Mouse (Mus musculus) brain, embryonic 14.5 days (tissue): ENCODE measurements around the gene Kbtbd6. TPM values are rescaled to one million over a fixed set of nuclear protein-coding genes. Genes with fewer than 3 reads are reported as not detected.
"Not testable (repeated sequence)": the region's sequence is repeated elsewhere in the genome, so short reads cannot be mapped to it uniquely, and the experiment has no call there.

ENCODE experiments used
- DNase-seq: peaks from one replicate; pipeline ENCODE4 v3.0.0-alpha.2; 2011; ENCODE audit warnings: low read depth
- CTCF ChIP-seq: fragments of 200-500 bp; IDR thresholded peaks from 2 replicates; pipeline ENCODE4 v1.5.1; 2012; ENCODE audit warnings: inconsistent platforms, mild to moderate bottlenecking, moderate library complexity, borderline replicate concordance; ENCODE audit not compliant: insufficient read depth, insufficient read length; ENCODE audit errors: extremely low read depth
- POLR2A ChIP-seq: fragments of 200-500 bp; IDR thresholded peaks from 2 replicates; pipeline ENCODE4 v1.6.1; 2012; ENCODE audit warnings: mild to moderate bottlenecking, inconsistent platforms, borderline replicate concordance; ENCODE audit not compliant: poor library complexity, insufficient read depth, insufficient read length, severe bottlenecking; ENCODE audit errors: extremely low read depth
- polyA plus RNA-seq: library from polyadenylated mRNA; depleted of rRNA; stranded (reverse); fragments of >200 nt; gene quantifications from 2 replicates; pipeline ENCODE4 v1.2.3, GENCODE M21; 2012; rRNA removed

Kbtbd6 gene
- 2.6 and 3.7 TPM in 2 replicates for polyA plus RNA-seq

DNA sequence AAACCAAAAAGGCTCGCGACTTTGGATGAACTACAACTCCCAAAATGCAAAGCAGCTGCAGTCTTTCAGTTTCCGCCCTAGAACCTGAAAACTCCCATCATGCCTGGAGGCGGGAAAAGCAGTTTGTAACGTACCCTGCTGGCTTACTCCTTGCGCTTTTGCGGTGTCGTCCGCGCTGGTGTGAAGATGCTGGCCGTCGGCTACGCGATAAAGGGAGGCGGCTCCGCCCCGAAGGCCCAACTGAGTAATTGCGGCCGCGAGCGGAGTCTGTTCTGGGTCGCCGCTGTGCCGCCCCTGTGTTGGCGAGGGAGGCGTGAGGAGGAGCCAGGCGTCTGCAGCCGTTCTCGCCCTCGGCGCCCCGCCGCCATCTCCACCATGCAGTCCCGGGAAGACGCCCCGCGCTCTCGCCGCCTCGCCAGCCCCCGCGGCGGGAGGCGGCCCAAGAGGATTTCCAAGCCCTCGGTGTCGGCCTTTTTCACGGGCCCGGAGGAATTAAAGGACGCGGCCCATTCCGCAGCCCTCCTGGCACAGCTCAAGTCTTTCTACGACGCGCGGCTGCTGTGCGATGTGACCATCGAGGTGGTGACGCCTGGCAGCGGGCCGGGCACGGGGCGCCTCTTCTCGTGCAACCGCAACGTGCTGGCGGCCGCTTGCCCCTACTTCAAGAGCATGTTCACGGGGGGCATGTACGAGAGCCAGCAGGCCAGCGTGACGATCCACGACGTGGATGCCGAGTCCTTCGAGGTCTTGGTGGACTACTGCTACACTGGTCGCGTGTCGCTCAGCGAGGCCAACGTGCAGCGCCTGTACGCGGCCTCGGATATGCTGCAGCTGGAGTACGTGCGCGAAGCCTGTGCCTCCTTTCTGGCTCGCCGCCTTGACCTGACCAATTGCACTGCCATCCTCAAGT lies at the start of gene Kbtbd6:
Gene Kbtbd6 (plus strand): TSS at position 155 of the 910 bp plus-strand sequence.
- DNase-seq = peak; percentile 97

DNA sequence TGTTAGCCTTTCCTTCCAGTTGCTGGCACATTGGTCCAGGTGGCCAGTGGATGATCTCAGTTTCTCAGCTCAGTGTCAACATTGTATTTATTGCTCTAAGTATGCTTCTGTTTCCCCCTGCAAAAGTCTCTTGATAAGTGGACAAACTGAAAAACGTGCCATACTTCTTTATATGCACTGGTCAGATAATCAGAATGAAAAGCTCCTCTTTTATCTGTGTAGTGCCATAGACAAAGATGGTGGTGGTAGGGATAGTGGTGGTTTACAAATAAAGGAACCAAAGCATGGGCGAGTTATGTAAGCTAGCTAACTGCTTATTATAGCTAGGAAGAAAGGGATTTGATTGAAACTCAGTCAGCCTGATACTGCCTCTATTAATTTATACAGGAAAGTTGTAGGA lies 44.0 kb upstream of the Kbtbd6 start:
- TF ChIP-seq POLR2A (no peak), CTCF (no peak)
- DNase-seq = no peak

DNA sequence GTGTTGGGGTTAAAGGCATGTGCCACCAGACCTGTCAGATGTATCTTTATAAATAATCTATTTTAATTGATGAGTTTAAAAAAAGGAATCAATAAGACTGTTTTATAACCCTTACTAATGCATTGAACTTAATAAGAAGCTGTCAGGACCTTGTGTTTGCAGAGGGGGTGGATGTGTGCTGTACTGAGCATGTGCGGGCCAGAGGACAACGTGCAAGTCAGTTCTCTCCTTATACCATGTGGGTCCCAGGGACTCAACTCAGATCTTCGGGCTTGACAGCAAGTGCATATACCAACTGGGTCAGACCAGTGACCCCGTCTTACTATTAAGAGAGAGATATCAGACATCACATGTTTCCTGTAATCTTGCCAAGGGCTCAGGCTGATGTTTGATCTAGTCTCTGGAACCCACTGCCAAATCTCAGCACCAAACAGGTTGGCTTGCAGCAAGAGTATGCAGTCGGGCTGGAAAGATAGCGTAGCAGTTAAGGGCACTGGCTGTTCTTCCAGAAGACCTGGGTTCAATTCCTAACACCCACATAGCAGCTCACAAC lies 42.3 kb upstream of the Kbtbd6 start:
- TF ChIP-seq POLR2A (no peak), CTCF (no peak)
- no peak for DNase-seq

DNA sequence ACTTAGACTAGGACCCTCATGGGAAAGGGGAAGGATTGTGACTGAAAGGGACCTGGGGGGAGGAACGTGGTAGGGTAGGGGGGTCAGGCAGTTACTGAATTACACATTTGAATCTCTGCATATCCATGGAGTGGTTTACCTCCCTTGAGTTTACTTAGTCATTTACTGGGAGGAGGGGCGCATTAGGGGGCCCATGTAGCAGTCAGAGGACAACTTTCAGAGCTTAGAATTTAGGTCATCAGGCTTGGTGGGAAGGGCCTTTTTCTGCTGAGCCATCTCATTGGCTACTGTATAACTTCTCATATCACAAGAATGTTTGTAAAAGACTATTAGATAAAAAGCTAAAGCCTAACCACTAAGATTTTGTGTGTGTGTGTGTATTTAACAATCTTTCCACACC lies 41.0 kb upstream of the Kbtbd6 start:
- DNase-seq = no peak
- TF ChIP-seq POLR2A = no peak
- TF ChIP-seq CTCF = no peak

DNA sequence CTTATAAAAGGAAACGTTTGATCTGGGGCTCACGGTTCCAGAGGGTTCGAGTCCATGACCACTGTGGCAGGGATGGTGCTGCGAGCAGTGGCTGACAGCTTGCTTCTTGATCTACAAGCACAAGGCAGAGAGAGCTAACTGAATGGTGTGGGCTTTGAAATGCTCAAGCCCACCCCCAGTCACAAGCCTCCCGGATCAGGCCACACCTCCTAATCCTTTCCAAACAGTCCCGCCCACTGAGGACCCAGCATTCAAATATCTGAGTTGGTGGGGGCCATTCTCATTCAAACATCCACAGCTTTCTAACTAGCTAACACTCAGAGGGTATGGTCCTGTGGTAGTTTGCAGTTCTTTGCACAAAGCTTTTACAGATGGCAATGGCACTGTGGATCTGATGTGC lies 38.5 kb upstream of the Kbtbd6 start:
- no peak for DNase-seq
- TF ChIP-seq CTCF (no peak), POLR2A (no peak)

DNA sequence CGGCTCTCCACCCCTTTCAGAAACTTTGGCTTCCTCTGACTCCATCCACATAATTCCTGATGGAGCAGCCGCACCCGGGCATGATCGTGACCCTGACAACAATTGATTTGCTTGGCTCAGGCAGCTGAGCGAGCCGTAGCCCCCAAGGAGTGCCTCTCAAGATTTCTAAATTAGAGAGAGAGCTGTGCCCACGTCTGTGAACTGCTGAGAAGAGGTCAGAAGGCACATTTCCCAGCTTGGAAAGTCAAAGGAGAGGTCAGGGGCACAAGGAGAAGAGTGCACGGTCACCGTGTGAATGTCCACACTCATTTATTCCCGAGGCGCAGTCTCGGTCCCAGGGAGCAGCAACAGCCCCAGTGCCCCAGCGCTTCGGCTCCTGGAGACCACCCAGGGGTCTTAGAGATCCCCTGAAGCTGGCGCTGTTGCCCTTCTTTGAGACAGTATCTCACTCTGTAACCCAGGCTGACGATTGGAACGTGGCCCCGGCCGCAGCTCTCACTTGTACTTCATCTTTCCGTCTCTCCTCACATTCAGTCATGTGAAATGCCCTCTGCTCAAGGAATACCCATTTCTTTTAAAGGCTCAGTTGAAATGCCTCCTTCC lies 31.5 kb upstream of the Kbtbd6 start:
- peak; percentile 35 for DNase-seq
- TF ChIP-seq CTCF (peak; percentile 16; the same call in 1 of the 2 replicates), POLR2A (no peak)

DNA sequence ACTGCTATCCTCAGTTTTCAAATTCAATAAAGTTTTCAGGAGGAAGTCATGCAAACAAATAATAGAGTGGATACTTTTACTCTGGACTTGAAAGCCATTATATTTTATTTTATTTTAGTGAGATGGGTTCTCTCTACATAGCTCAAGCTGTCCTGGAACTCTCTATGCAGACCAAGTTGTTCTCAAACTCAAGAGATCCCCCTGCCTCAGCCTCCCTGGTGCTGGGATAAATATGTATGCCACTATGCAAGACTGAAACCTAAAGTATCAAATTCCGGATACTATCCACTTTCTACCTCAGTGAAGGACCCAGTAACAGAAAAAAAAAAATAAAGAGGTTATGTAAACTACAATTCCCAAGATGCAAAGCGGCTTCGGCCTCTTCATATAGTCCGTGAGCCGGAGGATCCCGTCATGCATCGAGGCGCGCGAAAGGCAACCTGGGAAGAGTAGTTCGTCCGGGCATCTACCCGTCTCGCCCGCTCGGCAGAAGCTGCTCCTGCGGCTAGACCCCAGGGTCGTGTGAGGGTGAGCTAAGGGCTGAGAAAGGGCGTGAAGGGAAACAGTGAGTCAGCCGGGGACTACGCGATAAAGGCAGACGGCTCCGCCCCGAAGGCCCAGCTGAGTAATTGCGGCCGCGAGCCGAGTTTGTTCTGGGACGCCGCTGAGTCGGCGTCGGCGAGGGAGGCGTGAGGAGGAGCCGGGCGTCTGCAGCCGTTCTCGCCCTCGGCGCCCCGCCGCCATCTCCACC lies 25.5 kb upstream of the Kbtbd6 start, which contains the start of gene Kbtbd7:
Gene Kbtbd7 (plus strand): TSS at position 533 of the 751 bp plus-strand sequence.
- DNase-seq = peak; percentile 98
- TF ChIP-seq CTCF (no peak), POLR2A (peak; percentile 68; the same call in 1 of the 2 replicates)

DNA sequence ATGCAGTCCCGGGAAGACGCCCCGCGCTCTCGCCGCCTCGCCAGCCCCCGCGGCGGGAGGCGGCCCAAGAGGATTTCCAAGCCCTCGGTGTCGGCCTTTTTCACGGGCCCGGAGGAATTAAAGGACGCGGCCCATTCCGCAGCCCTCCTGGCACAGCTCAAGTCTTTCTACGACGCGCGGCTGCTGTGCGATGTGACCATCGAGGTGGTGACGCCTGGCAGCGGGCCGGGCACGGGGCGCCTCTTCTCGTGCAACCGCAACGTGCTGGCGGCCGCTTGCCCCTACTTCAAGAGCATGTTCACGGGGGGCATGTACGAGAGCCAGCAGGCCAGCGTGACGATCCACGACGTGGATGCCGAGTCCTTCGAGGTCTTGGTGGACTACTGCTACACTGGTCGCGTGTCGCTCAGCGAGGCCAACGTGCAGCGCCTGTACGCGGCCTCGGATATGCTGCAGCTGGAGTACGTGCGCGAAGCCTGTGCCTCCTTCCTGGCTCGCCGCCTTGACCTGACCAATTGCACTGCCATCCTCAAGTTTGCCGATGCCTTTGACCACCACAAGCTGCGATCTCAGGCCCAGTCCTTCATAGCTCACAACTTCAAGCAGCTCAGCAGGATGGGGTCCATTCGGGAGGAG lies 24.8 kb upstream of the Kbtbd6 start:
- DNase-seq = not testable (repeated sequence)

DNA sequence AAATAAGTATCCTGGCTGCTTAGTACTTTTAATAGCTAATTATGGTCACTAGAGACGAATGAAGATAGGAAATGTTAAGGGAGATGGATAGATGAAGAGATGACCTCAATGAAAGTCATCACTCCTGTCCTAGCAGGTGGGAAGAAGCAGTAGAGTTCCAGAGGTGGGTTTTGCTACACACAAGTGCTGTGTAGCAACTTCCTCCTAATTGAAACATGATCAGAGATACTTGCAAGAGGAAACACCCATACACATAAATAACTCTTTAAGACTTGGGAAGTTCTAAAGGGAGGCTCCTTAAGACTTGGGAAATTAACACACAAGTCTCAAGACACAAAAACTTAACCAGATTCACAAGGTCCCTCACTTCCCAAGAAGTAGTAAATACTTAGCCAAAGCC lies 17.6 kb upstream of the Kbtbd6 start:
- TF ChIP-seq POLR2A (no peak), CTCF (no peak)
- DNase-seq = no peak

DNA sequence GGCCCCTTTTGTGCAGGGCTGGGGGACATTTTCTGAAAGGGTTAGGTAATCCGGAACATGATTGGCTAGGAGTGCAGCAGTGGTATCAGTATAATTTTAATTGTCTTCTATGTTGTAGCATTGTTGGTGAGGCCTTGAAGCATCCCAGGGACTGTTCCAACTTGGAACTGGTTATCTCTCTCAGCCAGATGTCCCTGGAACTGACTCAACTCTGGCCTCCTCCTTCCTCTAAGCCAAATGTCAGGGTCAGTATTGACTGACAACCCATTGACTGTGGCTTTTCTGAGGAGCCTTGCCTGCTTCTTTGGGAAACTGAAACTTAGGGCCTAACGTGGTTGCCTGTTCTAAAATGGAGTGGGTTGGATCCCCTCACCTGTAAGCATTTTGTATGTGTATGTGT lies 11.0 kb upstream of the Kbtbd6 start:
- TF ChIP-seq POLR2A (no peak), CTCF (no peak)
- DNase-seq = no peak

DNA sequence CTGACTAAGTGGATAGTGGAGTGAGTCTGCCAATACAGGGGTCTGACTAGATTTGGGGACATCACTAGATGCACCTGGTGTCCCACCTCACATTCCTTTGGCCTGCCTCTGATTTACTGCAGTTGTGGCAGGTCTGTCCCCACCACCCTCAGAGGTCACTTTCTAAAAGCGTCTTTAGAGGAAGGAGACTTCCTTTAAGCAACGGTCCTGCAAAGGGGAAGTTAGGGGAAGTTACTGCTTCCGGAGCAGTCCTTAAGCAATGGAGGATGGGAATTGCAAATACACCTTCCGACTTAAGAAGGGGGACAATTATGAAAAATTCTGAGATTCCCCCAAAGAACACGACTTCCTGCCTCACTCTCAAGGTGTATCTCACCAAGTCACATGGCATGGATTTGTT lies 10.2 kb upstream of the Kbtbd6 start:
- DNase-seq = no peak
- TF ChIP-seq CTCF (no peak), POLR2A (no peak)

DNA sequence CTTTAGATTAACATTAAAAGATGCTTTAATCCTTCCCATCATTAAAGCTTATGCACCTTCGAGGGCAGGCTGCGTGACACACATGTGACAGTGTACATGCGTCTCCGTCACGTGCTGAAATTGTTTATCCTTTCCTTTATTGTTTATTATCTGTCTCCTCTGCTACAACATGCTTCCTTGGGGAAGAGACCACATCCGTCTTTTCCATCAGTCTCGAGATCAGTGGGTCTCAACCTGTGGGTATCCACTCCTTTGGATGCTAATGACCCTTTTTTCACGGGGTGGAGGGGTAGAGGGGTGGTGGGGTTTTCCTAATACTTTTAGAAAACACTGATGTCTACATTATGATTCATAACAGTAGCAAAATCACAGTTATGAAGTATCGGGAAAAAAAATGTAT lies 7.0 kb upstream of the Kbtbd6 start:
- no peak for DNase-seq
- TF ChIP-seq POLR2A (no peak), CTCF (no peak)
